Mouse (Mus musculus): ENCODE measurements around the gene Lrrc27. TPM values are rescaled to one million over a fixed set of nuclear protein-coding genes. Genes with fewer than 3 reads are reported as not detected.

Lrrc27 gene
- total and polyA plus RNA-seq, 3 experiments = 0.21 TPM; not detected in 2

- H3K4me3 ChIP-seq (replicated peaks in 1 of 3; ENCODE audit: low read depth in 2 of 3, low read length in 2 of 3, poor library complexity in 1 of 3) = no peak overlapping the region
- H3K4me1 ChIP-seq (ENCODE audit: control insufficient read depth in 1 of 2, insufficient read depth in 2 of 2) = no peaks in the 10 kb centered on the region
- DNase-seq (ENCODE audit: extremely low read depth) = no peak
- H3K27me3 ChIP-seq (replicated peaks) = peaks cover 97% of the 10 kb centered on the region
- H3K27ac ChIP-seq (ENCODE audit: insufficient read depth, low read depth) = no peak overlapping the region
- H3K36me3 ChIP-seq (replicated peaks in 1 of 2; ENCODE audit: control insufficient read depth in 1 of 2, insufficient read depth in 1 of 2, low read length in 1 of 2) = no peaks in the 10 kb centered on the region
- H3K4me2 ChIP-seq (ENCODE audit: insufficient read depth, low read depth, poor library complexity, severe bottlenecking) = no peak overlapping the region
- dilution Hi-C loops (cut with MboI; ENCODE audit: extremely low pct_ligation_motif_present, extremely low pct_unique_long_range_greater_than_20kb, low sequenced_read_pairs) (no loop called here), in situ Hi-C loops (cut with MboI; ENCODE audit: low pct_ligation_motif_present, low pct_unique_long_range_greater_than_20kb, low sequenced_read_pairs) (loop anchor here (5.0 kb wide), 1 partner anchor 251 kb away; no protein-coding TSS in a partner anchor)
- no peaks in the 10 kb centered on the region for H3K79me2 ChIP-seq (replicated peaks; ENCODE audit: control insufficient read depth, extremely low read depth, insufficient read depth, poor library complexity, severe bottlenecking)
- no peak overlapping the region for H3K9ac ChIP-seq (ENCODE audit: insufficient read depth, low read depth)
- no peak for TF ChIP-seq USF1 (IDR thresholded peaks at IDR 0.05; ENCODE audit: low read depth, low read length)
- TF ChIP-seq JUN (IDR thresholded peaks at IDR 0.05; ENCODE audit: insufficient read depth, low read depth, low read length) = no peak
- no peak for TF ChIP-seq POLR2AphosphoS2 (IDR thresholded peaks at IDR 0.05; ENCODE audit: low read depth, low read length)
- TF ChIP-seq MAFK (IDR thresholded peaks at IDR 0.05; ENCODE audit: insufficient replicate concordance, low read length) = no peak
- no peak for TF ChIP-seq MAX (IDR thresholded peaks at IDR 0.05; ENCODE audit: low read length)
- no peak for TF ChIP-seq MAZ (IDR thresholded peaks at IDR 0.05; ENCODE audit: low read depth, low read length)
- no peak for TF ChIP-seq UBTF (IDR thresholded peaks at IDR 0.05; ENCODE audit: low read depth, low read length)
- TF ChIP-seq POLR2A (IDR thresholded peaks at IDR 0.05; ENCODE audit: low read depth, low read length) = no peak
- no peak for TF ChIP-seq NELFE (IDR thresholded peaks at IDR 0.05; ENCODE audit: low read depth, low read length)
- TF ChIP-seq SIN3A (IDR thresholded peaks at IDR 0.05; ENCODE audit: low read length) = no peak
- TF ChIP-seq TBP (conservative IDR thresholded peaks at IDR 0.05; ENCODE audit: low read depth, low read length) = no peak
- TF ChIP-seq USF2 (conservative IDR thresholded peaks at IDR 0.05; ENCODE audit: low read depth, low read length) = no peak
- TF ChIP-seq RAD21 (IDR thresholded peaks at IDR 0.05; ENCODE audit: low read depth, low read length) = no peak
- no peak for TF ChIP-seq BHLHE40 (IDR thresholded peaks at IDR 0.05; ENCODE audit: low read depth, low read length)
- no peaks in the 10 kb centered on the region for H3K9me3 ChIP-seq (replicated peaks; ENCODE audit: low read length)
These were observed 13.6 kb downstream of the Lrrc27 start for GRCm38 (mm10) chr7:139226416-139226815.

- in situ Hi-C loops (cut with MboI; ENCODE audit: low pct_ligation_motif_present, low pct_unique_long_range_greater_than_20kb, low sequenced_read_pairs) (loop anchor here (5.0 kb wide), 1 partner anchor 249 kb away; no protein-coding TSS in a partner anchor), dilution Hi-C loops (cut with MboI; ENCODE audit: extremely low pct_ligation_motif_present, extremely low pct_unique_long_range_greater_than_20kb, low sequenced_read_pairs) (no loop called here)
- no peaks in the 10 kb centered on the region for H3K79me2 ChIP-seq (replicated peaks; ENCODE audit: control insufficient read depth, extremely low read depth, insufficient read depth, poor library complexity, severe bottlenecking)
- no peak overlapping the region for H3K4me3 ChIP-seq (replicated peaks in 1 of 3; ENCODE audit: low read depth in 2 of 3, low read length in 2 of 3, poor library complexity in 1 of 3)
- H3K4me1 ChIP-seq (ENCODE audit: control insufficient read depth in 1 of 2, insufficient read depth in 2 of 2) = no peaks in the 10 kb centered on the region
- no peak for TF ChIP-seq ZMIZ1 (IDR thresholded peaks at IDR 0.05; ENCODE audit: low read depth, low read length)
- TF ChIP-seq CTCF (conservative IDR thresholded peaks at IDR 0.05 in 1 of 2, IDR thresholded peaks at IDR 0.05 in 1 of 2; ENCODE audit: low read depth in 2 of 2, low read length in 2 of 2) = no peak
- TF ChIP-seq IRF4 (IDR thresholded peaks at IDR 0.05; ENCODE audit: low read depth, low read length) = no peak
- no peak for TF ChIP-seq MAZ (IDR thresholded peaks at IDR 0.05; ENCODE audit: low read depth, low read length)
- no peak for TF ChIP-seq POLR2A (IDR thresholded peaks at IDR 0.05; ENCODE audit: low read depth, low read length)
- no peak for TF ChIP-seq MAX (IDR thresholded peaks at IDR 0.05; ENCODE audit: low read length)
- TF ChIP-seq USF2 (conservative IDR thresholded peaks at IDR 0.05; ENCODE audit: low read depth, low read length) = no peak
- TF ChIP-seq GABPA (IDR thresholded peaks at IDR 0.05; ENCODE audit: insufficient replicate concordance, low read depth, low read length) = no peak
- no peak for TF ChIP-seq POLR2AphosphoS2 (IDR thresholded peaks at IDR 0.05; ENCODE audit: low read depth, low read length)
- TF ChIP-seq HCFC1 (IDR thresholded peaks at IDR 0.05; ENCODE audit: low read depth, low read length) = no peak
- TF ChIP-seq ZNF384 (IDR thresholded peaks at IDR 0.05; ENCODE audit: low read depth, low read length) = no peak
- no peak for TF ChIP-seq NRF1 (IDR thresholded peaks at IDR 0.05; ENCODE audit: low read depth, low read length)
- no peak for TF ChIP-seq PAX5 (IDR thresholded peaks at IDR 0.05; ENCODE audit: low read length)
- no peak for TF ChIP-seq CHD1 (IDR thresholded peaks at IDR 0.05; ENCODE audit: low read depth, low read length)
- TF ChIP-seq JUN (IDR thresholded peaks at IDR 0.05; ENCODE audit: insufficient read depth, low read depth, low read length) = no peak
- TF ChIP-seq RAD21 (IDR thresholded peaks at IDR 0.05; ENCODE audit: low read depth, low read length) = no peak
- H3K9ac ChIP-seq (ENCODE audit: insufficient read depth, low read depth) = no peak overlapping the region
- H3K9me3 ChIP-seq (replicated peaks; ENCODE audit: low read length) = no peaks in the 10 kb centered on the region
- DNase-seq (ENCODE audit: extremely low read depth) = no peak
- H3K36me3 ChIP-seq (replicated peaks in 1 of 2; ENCODE audit: control insufficient read depth in 1 of 2, insufficient read depth in 1 of 2, low read length in 1 of 2) = no peaks in the 10 kb centered on the region
- H3K4me2 ChIP-seq (ENCODE audit: insufficient read depth, low read depth, poor library complexity, severe bottlenecking) = no peak overlapping the region
- peaks cover 93% of the 10 kb centered on the region for H3K27me3 ChIP-seq (replicated peaks)
- no peak overlapping the region for H3K27ac ChIP-seq (ENCODE audit: insufficient read depth, low read depth)
These were observed 15.8 kb downstream of the Lrrc27 start for GRCm38 (mm10) chr7:139228447-139229171.

All from CH12.LX (cell line).